Mouse (Mus musculus): ENCODE results near the gene Ehd4. TPM values are rescaled to one million over a fixed set of nuclear protein-coding genes. Genes with fewer than 3 reads are reported as not detected.

Ehd4 gene
- total RNA-seq, 2 experiments from 2014 or later, result 7.6 to 7.7 TPM

DNA sequence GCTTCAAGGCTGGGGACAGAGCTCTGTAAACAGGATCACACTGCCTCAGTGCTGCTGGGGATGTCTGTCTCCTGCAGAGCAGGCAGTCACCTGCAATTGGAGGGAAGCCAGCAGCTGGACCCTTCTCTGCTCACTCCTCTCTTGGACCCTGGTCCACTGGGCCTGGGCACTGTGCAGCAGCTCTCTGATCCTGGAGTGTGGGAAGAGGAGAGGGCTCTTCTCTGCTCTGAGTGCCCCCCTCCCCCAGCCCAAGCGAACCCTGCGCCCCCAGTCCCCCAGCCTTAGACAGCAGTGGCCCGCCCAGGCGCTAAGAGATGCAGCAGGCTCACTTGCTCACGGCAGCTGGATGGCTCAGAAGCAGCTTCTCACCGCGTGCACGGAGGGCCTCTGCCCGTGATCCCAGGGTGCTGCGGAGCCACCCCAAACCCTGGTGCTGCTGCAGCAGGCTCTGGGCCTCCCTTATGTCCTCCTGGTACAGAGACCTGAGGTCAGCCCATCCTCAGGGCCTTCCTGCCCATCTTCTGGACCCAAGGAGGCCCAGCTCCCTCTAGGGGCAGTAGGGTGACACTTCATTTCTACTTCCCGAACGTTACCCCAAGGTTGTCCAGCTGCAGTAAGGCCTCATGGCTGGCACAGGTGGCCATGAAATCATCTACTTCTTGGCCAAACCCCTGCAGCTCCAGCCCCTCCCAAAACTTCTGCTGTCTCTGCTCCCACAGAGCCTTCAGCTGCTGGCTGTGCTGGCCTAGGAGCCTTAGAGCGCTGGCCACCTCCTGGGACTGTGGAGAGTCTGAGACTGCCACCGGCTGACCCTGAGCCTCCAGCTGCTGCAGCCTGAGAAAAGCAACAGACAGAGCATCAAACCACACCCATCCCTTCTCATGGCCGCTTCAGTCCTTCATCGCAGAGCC, 85.6 kb downstream of the Ehd4 start:
- no peak for DNase-seq

- no peak for DNase-seq
Measured at GRCm38 (mm10) chr2:120066224-120066623, 88.2 kb downstream of the Ehd4 start.

- peak; percentile 24 to 37 for DNase-seq
Measured at GRCm38 (mm10) chr2:120065243-120065642, 89.2 kb downstream of the Ehd4 start.

- DNase-seq, result no peak
Measured at GRCm38 (mm10) chr2:120064639-120065038, 89.8 kb downstream of the Ehd4 start.

GRCm38 (mm10) chr2:120062248-120062647, 92.2 kb downstream of the Ehd4 start:
- no peak for DNase-seq

- no peak for DNase-seq
Measured at GRCm38 (mm10) chr2:120060651-120061050, 93.8 kb downstream of the Ehd4 start.

GRCm38 (mm10) chr2:120060190-120060589, 94.2 kb downstream of the Ehd4 start:
- DNase-seq, result no peak

- DNase-seq, result no peak
Measured at GRCm38 (mm10) chr2:120059466-120059865, 94.9 kb downstream of the Ehd4 start.

- DNase-seq, result no peak
Measured at GRCm38 (mm10) chr2:120058818-120059217, 95.6 kb downstream of the Ehd4 start.

GRCm38 (mm10) chr2:120055923-120056322, 98.5 kb downstream of the Ehd4 start:
- no peak for DNase-seq

- DNase-seq, result no peak
Measured at GRCm38 (mm10) chr2:120054771-120055552, 99.4 kb downstream of the Ehd4 start.

DNA sequence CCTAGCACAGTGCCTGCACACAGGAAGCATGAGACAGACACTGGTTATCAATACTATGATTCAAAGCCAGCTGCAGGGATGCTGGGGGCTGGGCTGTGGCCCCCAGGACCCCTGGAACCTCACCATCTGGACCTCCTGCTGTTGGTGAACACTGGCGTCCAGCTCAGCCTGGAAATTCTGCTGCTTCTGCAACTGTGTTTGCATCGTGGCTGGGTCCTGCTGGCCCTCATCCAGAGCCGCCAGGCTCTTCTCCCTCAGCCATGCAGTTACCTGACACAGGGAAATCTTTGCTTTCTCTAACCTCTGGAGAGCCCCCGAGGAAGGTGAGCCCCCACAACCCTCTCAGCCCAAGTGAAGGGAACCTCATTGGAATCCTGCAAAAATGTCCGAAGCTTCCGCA, 103.0 kb downstream of the Ehd4 start:
- no peak for DNase-seq

- no peak for DNase-seq
Measured at GRCm38 (mm10) chr2:120049632-120050274, 104.7 kb downstream of the Ehd4 start.

GRCm38 (mm10) chr2:120048173-120048572, 106.2 kb downstream of the Ehd4 start:
- DNase-seq, result no peak

- DNase-seq, result peak in 1 of 2 experiments; percentile 23
Measured at GRCm38 (mm10) chr2:120046486-120047310, 107.7 kb downstream of the Ehd4 start.

DNA sequence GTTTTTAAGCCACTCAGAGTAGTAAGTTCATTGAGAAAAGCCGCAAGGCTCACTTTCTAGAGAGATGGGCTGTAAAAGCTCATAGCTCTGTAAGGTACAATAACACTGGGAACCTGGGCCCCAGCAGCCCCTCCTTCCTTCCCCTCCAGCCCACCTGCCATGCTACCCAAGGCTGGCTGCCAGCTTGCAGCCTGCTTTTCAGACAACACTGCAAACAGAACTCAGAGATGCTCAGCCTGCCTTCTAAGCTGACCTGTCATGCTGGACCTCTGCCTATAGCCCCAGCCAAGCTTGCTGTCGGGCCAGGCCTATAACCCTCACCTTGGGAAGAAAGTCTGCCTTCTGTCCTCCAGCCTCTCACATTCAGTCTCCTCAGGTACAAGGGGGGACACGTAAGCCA, 109.7 kb downstream of the Ehd4 start:
- DNase-seq, result no peak

- DNase-seq, result no peak
Measured at GRCm38 (mm10) chr2:120044101-120044603, 110.3 kb downstream of the Ehd4 start.

DNA sequence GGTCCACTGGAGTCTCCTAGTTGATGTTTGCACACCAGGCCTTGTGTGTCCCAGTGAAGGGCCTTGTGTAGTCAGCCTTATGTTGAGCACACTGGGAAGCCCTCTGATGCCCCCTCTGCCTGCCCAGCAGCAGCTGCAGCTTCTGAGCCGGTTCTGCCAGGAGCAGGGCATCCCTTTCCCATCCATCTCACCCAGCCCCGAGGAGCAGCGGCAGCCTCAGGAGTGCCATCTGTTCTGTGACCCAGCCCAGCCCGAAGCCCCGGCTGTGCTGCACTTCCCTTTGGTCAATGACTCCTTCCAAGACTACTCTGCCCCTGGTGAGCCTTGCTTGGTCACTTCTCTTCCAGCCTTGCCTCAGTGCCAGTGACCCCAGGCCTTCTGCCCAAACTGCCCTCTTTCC, 113.4 kb downstream of the Ehd4 start:
- DNase-seq, result no peak

Measured in layer of hippocampus, postnatal 36 days (tissue).